Mouse (Mus musculus) urinary bladder, postnatal 36 days (tissue): ENCODE measurements around the gene Ing5.
"Not testable (repeated sequence)": the region's sequence is repeated elsewhere in the genome, so short reads cannot be mapped to it uniquely, and the experiment has no call there.

Experiments used
- DNase-seq, 2 experiments: peaks; one replicate each; pipeline ENCODE4 v3.0.0; 2022; ENCODE audit warnings: low spot score in 2 of 2, mixed read lengths in 1 of 2

Gene Ing5

DNA sequence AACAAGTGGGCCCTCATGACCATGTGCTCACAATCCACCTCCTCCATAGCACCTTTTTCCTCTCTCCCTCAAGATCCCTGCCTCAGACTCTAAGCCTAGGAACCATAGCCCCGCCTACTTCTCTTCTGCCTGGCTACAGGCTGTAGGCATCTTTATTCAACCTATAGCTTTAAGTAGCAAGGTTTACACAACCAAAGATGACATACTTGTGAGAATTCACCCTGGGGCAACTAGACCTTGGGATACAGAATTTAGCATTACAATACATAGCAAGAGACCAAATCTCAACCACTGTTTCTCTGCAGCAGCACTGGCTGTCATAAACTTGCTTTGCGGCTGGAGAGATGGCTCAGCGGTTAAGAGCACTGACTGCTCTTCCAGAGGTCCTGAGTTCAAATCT lies 6.2 kb downstream of the Ing5 start:
- no peak for DNase-seq

DNA sequence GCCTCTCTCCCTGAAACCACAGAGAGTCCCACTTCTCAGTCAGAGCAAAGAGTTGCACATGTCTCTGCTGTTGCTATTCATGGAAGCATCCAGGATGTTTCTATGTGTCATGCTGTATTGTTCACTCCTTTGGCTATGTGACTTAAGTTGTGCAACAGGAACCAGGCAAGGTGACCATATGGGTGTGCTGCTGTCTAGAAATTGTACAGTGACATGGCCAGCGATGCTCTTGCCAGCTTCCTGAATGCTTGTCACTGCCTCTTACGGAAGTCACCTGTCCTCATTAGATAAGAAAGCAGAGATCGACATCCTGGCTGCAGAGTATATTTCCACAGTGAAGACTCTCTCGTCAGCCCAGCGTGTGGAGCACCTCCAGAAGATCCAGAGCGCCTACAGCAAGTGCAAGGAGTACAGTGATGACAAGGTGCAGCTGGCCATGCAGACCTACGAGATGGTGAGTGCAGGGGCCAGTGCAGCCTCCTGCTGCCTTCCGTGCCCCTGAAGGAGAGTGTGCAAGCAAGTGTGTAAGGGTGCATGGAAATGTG lies 7.8 kb downstream of the Ing5 start:
- no peak for DNase-seq

DNA sequence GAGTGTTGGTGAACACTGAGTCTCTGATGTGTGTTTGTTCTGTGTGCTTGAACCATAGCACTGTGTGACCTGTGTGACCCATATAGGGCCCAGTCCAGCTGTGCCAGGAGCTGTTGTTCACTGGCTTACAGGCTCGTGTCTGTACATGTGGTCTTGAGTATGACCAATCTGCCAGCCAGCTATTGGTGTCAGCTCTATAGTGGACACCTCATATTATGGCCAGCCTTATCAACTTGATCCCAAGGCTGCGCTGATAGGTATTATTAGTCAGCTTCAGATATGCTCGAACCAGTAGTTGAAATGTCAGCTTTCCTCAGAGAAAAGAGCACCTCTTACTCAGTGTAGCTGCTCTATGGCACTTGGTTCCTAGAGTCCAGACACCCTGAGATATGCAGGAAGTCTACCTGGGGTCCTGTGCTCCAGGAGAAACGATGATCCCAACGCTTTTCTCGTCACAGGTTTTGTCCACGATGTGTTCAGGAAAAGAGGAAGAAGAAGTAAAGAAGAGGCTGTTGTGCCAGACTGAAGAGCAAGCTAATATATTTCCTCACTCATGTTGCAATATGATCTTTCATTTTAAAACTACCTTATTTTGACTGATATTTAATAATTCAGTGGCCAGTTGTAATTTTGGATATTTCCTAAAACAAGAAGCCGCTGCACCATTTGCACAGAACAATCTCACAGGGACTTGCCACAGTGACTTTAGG lies 14.2 kb downstream of the Ing5 start:
- DNase-seq: no peak

DNA sequence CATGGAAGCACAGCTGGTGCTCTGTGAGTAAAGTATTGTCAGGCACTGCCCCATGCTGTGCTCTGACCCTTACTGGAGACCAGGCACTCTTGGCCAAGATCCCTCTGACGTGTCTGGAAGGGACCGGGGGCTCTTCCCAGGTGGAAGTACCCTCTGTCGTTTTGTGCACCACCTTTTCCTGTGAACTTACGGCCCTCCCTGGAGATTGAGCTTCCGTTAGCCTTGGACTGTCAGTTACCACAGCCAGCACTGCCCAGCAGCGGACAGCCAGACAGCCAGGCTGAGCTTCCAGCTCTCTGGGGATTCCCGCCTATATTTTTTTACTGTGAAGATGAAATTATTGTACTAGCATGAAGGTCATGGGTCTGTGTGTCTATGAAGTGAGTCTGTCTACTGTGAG lies 15.0 kb downstream of the Ing5 start:
- no peak for DNase-seq

DNA sequence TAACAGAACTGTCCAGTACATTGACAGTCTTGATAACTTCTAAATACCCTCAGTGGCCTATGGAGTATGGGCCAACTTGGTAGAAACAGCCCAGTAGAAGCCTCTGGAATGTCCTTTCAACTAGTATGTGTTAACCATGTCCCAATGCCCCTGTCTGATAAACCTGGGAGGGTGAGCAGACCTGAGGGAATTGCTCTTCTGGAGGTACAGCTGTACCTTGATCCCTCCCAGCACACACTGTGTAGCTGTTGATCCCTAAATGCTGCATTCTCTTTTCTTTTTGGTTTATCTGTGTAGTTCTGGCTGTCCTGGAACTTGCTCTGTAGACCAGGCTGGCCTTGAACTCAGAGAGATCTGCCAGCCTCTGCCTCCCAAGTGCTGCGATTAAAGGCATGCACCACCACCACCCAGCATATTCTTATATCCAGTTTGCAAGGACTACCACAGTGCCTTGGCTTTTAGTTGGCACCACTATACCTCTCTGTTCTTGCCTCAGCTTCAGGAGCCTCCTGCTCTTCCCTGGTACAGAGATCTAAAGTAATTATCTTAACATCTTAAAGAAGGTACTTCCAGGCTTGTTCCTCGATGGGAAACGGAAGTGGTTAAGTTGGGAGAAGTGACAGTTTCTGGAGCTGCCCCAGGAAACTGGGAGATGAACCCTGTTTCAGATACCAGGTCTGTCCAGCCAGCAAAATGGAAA lies 20.2 kb downstream of the Ing5 start:
- no peak for DNase-seq

DNA sequence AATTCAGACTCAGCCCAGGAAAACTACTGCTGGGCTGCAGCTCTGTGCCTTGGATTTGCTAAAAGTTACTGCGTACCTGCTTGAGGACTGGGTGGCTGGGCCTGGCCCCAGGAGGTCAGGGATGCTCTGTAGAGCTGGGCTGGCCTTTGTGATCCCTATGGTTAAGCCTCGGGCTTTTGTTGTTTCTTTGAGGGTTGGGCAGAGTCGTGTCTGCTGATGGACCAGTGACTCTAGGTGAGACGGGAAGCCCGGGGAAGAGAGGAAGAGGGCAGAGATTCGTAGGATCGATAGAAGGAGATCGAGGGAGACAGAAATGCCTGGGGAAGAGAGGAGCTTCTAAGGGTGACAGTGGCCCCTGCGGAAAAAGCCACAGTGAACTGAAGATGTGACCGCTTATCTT lies 20.8 kb downstream of the Ing5 start, which contains the start of gene D2hgdh:
TSS of gene D2hgdh (plus strand) at position 301 of the 400 bp plus-strand sequence.
- no peak for DNase-seq

DNA sequence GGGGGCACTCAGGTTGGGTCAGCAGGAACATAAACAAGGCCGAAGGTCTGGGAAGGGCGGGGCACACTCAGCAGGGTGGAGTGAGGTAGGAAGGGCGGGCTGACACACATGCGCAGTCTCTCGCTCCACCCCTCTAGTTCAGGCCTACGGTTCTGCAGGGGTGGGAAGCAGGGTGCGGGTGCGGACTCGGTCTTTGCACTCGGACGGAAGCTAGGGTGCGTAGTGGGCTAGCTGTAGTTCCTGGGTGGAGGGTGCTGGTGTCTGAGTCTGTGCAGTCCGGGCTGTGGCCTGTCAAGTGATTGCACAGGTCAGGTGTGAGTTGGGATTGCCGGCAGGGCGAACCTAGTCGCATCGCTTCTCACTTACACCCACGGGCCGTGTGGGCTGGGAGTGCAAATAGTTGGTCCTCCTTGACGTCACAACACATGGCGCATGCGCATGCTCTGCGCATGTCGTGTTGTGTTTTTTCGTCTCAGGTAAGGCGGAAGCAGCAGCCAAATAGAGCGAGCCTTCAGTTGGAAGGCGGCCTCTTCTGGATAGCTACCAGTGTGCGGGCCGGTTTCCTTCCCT lies 21.4 kb downstream of the Ing5 start:
- peak; percentile 94 for DNase-seq

DNA sequence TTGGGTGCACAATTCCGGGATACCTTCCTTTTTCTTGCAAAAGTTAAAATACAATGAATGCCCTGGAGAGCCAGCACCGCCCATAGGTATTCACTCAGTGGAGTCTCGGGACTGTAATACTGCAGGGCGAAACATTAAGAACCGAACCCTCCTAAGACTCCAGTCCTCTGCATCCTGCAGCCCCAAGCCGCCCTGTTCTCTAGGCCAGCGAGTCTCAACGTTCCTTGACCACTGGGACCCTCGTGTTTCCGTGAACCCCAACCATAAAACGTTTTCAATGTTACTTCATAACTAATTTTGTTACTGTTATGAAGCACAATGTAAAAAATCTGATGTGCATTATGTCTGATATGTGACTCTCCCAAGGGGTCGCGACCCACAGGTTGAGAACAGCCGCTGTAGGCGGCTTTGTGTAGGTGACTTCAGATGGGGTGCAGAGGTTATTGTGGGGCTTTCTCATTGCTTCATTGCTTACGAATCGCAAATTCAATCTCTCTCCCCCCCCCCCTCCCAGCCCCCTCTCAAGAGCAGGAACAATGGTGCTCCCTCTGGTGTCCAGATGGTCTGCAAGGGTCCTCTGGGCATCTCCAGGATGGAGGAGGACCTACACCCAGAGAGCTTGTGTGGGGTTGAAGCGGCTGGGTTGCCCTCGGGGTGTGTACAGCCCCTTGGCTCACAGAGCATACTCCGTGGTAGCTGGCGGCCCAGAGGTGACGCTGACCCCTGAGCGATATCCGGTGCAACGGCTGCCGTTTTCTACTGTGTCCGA lies 22.2 kb downstream of the Ing5 start:
- DNase-seq: no peak

DNA sequence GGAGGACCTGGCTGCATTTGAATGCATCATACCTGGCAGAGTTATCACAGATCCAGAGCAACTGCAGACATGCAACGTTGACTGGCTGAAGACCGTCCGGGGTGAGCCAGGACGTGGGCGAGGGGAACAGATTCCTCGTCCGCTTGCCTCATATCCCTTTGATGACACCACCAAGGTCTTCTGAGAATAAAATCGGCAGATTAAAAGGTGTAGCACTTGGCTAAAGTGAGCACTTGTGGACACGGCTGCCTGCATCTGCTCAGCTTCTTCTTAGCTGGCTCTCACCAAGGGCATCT lies 22.7 kb downstream of the Ing5 start:
- DNase-seq: no peak

DNA sequence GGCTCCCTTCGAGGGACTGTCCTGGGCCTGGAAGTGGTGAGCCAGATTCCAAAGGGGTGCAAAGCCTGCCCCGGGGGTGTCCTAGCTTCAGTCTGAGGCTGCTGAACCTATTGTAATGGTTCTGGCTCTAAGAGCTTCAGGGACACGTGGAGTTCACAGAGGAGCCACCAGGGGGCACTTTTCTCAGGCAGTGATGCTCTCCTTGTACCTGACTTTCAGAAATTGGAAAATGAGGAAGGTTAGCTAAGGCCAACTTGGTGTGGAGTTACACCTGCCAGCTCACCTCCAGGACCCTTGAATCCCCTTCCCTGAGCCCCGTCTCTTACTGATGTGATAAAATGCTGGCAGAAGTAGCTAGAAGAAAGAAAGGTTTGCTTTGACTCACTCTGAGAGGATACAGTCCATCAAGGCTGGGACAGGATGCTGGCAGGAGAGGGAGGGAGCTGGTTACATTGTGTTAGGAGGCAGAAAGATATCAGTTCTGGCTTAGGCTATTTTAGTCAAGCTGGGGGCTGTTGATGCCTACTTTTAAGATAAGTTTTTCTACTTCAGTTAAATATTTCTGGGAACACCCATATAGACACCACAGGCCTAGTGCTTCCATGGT lies 29.1 kb downstream of the Ing5 start:
- not testable (repeated sequence) for DNase-seq

DNA sequence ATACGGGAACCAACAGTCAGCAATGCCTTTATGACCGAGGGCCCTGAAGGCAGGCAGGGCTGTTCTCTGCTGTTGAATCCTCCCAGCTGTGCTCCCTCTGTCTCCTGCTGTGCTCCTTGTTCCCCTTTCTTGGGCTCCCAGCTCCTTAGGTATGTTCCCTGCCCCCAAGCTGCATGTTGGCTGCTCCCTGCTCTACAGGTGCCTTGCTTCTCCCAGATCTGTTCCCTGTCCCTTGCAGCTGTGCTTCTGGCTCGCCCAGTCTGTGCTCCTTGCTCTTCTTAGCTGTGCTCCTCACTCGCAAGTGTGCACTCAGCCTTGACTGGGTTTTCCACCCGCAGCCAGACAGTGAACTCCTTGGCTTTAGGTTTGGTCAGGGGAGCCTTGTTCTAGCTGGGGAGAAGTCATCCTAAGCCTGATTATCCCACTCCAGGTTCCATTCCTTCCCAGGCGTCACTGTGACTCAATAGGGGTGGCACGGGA lies 30.9 kb downstream of the Ing5 start:
- DNase-seq: no peak

DNA sequence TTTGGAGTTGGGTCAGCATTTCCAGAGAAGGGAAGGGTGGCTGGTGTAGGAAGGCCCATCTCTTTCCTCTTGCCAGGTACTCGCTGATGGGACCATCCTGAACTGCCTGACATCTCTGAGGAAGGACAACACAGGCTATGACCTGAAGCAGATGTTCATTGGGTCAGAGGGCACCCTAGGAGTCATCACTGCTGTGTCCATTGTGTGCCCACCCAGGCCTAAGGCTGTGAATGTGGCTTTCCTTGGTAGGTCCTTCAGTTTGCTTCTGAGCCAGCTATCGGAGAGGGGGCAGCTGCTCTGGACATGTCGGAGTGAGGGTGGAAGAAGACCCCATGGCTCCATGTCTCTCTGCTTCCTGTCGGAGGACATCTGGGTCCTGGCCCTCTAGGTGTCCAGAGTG lies 31.4 kb downstream of the Ing5 start:
- no peak for DNase-seq

DNA sequence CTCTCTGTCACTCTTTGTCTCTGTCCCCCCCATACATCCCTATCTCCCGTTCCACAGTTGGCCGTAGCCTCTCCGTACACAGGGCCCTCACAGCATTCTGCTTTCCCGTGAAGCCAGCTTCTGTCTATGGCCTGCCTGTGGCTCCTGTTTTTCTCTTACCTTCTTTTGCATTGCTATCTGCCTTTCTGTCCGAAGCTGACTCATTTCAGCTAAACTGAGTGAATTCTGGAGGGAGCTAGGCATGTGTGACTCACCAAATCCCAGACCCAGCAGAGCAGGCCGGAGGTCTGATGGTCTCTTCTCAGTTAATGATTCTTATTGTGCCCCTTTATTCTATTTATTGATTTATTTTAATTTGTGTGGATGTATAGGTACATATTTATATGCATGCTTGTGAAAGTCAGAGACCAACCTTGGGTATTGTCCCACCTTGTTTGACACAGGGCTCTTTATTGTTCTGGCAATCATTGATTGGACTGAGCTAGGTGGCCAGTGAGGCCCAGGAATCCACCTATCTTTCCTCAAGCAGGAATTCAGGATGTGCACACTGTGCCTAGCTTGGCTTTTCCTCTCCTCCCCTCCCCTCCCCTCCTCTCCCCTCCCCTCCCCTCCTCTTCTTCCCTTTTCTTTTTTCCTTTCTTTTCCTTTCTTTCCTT lies 32.2 kb downstream of the Ing5 start:
- no peak for DNase-seq

DNA sequence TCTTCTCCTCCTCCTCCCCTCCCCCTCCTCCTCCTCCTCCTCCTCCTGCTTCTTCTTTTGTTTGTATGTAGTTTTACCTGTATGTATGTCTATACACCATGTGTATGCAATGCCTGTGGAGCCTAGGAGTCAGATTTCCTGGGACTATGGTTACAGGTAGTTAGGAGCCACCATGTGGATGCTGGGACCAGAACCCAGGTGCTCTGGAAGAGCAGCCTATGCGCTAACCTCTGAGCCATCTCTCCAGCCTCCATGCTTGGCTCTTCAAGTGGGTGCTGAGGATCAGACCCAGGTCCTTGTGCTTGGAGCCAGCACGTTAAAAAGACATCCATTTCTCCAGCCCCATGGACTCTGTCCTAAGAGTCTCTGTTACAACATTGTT lies 32.8 kb downstream of the Ing5 start:
- DNase-seq: no peak

DNA sequence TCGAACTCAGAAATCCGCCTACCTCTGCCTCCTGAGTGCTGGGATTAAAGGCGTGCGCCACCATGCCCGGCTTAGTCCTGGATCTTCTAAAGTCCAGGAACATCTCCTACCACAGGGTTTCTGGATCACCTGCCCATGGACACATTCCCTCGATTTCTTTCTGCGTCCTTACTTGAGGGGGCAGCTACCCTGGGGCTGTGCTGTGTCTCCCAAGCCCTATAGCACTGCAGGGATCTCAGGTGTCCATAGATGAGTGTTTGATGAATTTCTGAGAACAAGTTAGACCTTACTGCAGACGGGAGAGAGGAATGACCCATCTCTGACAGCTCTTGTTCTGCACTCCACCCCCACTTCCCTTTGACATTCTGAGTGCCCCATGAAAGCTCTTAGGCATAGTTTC lies 33.6 kb downstream of the Ing5 start:
- no peak for DNase-seq

DNA sequence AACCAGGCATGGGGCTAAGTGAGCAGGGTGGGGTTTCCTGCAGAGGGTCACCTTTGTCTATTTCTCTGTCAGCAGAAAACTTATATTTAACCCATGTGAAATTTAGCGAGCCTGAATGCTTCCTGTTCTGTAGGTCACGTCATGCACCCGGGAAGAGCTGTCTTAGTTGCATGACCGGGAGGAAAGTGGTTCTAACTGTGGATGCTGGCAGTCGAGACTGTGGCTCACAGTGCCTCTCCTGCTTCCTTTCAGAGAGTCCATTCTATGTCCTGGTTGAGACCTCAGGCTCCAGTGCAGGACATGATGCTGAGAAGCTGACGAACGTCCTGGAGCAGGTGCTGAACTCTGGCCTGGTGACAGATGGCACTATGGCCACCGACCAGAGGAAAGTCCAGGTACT lies 34.8 kb downstream of the Ing5 start:
- DNase-seq: not testable (repeated sequence)

DNA sequence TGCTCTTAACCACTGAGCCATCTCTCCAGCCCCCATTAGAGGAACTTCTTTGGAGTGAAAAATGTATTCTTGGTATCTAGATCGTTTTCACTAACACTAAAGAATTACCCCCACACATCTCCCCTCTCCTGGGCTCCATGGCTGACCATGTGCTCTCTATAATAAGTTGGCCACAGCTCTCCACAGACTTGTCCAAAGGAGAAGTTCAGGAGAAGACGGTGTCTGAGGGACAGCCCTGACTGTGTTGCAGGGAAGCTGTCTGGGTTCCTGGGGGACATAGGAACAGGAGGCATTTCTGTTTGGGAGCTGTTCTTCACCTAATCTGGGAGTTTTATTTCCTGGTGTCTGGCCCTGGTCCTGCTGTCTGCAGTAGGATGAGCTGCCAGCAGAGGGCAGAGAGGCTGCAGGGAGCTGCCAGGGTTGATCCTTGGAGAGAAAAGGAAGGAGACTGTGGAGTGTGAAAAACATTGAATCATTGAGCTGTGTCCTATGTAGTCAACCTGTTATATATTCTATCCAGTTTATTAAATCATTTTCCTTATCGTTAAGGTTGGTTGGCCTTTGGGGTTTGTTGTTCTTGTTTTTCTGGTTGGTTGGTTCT lies 42.1 kb downstream of the Ing5 start:
- DNase-seq: not testable (repeated sequence)

DNA sequence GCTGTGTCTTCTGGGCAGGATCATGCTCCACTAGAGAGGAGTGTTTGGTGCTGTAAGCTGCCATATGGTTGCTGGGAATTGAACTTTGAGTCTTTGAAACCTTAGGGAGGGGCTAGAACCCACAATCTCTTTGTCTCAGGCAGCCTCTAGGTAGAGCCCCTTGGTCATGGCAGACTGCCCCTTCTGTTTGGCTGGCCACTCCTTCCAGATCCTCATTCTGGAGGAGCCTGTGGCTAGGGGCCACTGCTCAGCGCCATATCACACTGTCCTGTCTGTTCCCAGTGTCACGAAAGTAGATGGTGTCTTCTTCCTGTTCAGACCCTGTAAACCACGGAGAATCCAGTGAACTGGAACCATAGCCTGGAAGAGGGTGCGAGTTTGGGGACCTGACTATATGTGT lies 52.0 kb downstream of the Ing5 start:
- DNase-seq: not testable (repeated sequence)

DNA sequence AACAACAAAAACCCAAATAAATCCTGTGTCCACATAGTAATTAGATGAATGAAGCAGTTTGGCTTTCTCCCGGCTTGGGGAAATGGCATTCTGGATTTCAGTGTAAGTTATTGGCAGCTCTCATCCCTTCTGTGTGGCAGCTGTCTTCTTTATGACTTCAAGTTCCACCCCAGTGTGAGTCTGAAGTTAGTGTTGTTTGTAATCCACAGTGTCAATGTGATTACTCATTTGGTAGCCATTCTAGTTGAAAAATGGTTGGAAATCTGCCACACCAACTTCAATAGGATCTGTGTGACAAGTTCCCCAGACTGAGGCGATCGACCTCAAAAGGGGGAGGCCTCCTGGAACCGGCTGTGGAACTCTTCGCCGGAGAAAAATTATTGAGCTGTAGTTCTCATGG lies 53.6 kb downstream of the Ing5 start:
- no peak for DNase-seq

DNA sequence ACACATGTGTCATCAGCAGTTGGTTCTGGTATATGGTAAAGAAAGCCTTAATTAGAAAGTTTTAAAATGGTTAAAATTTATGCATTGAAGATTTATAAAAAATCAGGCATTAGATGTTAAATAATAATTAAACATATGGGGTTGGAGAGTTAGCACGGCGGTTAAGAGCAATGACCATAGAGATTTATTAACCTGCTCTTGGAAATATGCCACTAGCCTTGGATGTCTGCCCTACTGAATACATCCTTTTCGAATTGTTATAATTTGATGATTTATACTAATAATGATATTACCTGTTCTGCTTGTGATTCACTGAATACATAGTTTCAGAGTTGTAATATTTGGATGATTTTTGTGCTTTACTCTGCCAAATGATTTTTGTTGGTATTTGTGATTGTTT lies 54.2 kb downstream of the Ing5 start:
- DNase-seq: no peak

DNA sequence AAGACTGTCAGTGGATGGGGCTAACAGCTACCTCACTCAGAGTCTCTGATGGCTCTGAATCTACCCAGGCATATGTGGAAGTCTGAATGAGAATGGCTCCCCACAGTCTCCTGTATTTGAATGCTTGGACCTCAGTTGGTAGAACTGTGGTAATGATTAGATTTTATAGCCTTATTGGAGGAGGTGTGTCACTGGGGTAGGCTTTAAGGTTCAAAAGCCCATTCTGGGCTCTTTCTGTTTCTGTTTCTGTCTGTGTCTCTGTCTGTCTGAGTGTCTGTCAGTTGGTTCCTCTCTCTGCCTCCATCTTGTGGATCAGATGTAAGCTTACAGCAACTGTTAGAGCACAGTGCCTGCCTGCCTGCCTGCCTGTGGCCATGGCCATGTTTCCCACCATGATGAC lies 55.9 kb downstream of the Ing5 start:
- no peak for DNase-seq
